Mouse (Mus musculus): Measurements from ENCODE around the gene Zg16. TPM values are rescaled to one million over a fixed set of nuclear protein-coding genes. Genes with fewer than 3 reads are reported as not detected.
A peak's percentile ranks its signal among the peaks of the same experiment; 100 is the strongest.

Zg16 gene
- total RNA-seq, 2 experiments from 2014 or later = 3.2 TPM; not detected in 1

- ATAC-seq (replicated peaks; ENCODE audit: low FRiP score, poor library complexity, severe bottlenecking) = 0 out of 2 replicates have a peak, but pooled peaks have one; percentile 16
These were observed 63.0 kb downstream of the Zg16 start for GRCm38 (mm10) chr7:127023896-127024690.

DNA sequence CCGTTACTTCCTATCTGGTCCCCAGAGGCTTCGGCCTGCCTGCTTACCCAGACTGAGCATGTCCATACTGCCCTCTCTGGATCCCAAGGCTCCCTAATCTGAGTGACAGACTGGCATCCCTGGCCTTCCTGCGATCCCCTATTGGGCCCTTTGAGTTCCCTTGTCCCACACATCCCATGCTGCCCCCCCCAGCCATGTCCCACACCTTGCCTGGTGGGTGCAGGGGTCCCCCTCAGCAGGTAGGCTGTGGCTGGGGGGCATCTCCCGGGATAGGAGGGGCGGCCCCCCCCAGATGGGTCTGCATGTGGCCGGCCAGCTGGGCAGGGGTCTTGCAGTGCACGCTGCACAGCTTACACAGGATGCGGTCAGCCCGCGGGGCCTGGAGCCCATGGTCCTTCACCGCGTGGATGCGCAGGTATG is 63.8 kb downstream of the Zg16 start:
- ATAC-seq (replicated peaks; ENCODE audit: low FRiP score, poor library complexity, severe bottlenecking) = no peak

GRCm38 (mm10) chr7:127022528-127023271 is 64.4 kb downstream of the Zg16 start:
- ATAC-seq (replicated peaks; ENCODE audit: low FRiP score, poor library complexity, severe bottlenecking) = no peak

GRCm38 (mm10) chr7:127021563-127022527 is 65.3 kb downstream of the Zg16 start:
- ATAC-seq (replicated peaks; ENCODE audit: low FRiP score, poor library complexity, severe bottlenecking) = no peak

- no peak for ATAC-seq (replicated peaks; ENCODE audit: low FRiP score, poor library complexity, severe bottlenecking)
These were observed 66.1 kb downstream of the Zg16 start, which contains the start of the genes Gm42742 and Prrt2 for GRCm38 (mm10) chr7:127020901-127021562. TSS of gene Gm42742 (minus strand) at chr7:127021097. TSS of gene Prrt2 (minus strand) at chr7:127021211.

- ATAC-seq (replicated peaks; ENCODE audit: low FRiP score, poor library complexity, severe bottlenecking) = no peak
These were observed 66.6 kb downstream of the Zg16 start for GRCm38 (mm10) chr7:127020491-127020890.

- ATAC-seq (replicated peaks; ENCODE audit: low FRiP score, poor library complexity, severe bottlenecking) = no peak
These were observed 67.1 kb downstream of the Zg16 start for GRCm38 (mm10) chr7:127020031-127020430.

GRCm38 (mm10) chr7:127019306-127019960 is 67.7 kb downstream of the Zg16 start:
- no peak for ATAC-seq (replicated peaks; ENCODE audit: low FRiP score, poor library complexity, severe bottlenecking)

DNA sequence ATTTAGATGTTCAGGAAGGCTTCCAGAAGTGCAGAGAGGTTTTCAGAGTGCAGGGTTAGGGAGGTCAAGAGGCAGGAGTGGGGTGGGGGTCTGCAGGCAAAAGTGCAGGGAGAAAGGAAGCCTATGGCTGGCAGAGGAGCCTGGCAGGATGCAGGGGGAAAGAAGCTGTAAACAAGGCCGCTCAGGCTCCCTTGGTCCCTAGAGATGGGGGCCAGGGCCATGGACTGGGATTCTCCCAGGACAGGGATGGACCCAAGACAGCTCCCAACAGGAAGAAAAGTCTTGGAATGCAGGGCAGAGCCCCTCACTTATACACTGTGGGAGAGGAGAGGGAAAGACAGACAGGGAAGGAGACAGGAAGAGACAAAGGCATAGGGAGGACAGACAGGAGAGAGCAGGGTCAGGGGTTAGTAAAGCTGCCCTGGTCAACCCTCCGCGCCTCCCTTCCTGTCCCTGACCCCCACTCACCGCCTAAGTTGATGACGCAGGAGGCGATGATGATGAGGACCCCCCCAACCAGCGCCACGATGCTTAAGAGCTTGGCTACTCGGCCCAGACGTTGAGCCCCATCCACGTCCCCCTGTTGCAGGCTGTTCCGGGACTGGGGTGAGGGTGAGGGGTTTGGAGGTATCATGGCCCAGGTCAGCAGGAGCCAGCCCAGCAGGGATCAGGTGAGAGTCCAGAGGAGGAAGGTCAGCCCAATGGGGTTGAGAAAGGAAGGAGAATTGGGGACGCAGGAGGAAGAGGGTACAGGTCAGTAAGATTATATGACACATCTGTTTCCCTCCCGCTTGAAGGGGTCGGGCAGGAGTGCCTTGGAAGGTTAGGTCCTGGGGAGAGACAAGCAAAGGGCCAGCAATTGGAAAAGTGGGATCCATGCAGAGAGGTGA is 68.5 kb downstream of the Zg16 start:
- no peak for ATAC-seq (replicated peaks; ENCODE audit: low FRiP score, poor library complexity, severe bottlenecking)

- ATAC-seq (replicated peaks; ENCODE audit: low FRiP score, poor library complexity, severe bottlenecking) = no peak
These were observed 69.2 kb downstream of the Zg16 start for GRCm38 (mm10) chr7:127017950-127018345.

DNA sequence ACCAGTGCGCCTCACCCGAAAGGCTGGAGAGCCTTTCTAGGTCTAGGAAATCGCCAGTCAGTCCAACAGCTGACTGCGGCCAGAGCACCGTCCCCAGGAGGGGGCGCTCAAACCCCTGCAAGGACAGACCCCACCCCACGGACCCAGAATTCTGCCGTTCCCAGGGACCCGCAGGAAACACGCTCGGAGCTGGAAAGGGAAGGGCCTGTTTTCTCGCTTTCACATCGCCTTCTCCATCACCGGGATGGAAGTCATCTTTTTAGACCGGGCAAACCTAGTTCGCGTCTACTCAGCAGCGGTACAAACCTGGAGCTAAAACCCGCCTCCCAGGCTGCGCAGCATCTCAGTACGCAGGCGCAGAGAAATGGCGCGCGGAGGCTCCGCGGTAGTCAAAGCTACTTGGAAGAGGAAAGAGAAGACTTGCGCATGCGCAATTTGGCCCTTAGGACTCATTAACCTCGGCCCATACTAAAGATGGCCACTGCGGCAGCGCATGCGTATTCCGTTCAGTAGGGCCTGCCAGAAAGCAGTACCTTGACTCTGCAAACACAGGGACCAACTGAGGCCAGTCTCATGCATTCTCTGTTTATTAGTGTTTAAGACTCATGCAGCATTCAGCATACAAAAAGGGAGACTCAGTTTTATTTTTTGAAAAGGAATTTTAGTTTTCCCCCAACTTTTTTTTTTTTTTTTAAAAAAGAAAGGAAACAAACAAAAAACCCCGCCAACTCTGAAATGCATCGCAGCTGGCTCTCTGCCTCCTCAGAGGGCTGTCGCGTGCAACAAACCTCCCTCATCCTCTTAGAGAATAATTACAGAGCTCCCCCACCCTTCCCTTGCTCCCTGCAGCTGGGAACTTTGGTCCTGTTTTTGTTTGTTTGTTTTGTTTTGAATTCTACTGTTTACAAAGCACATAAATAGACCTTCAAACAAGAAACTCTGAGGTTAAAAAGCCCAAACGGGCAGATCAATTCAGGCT is 69.9 kb downstream of the Zg16 start, which contains the start of gene Pagr1a:
Gene Pagr1a, minus strand, starts transcription at position 382 of the 979 bp plus-strand sequence.
- peak; percentile 70 for ATAC-seq (replicated peaks; ENCODE audit: low FRiP score, poor library complexity, severe bottlenecking)

- peak; percentile 66 for ATAC-seq (replicated peaks; ENCODE audit: low FRiP score, poor library complexity, severe bottlenecking)
These were observed 70.6 kb downstream of the Zg16 start for GRCm38 (mm10) chr7:127016486-127016938.

DNA sequence TGATC is 70.8 kb downstream of the Zg16 start, which contains the start of gene Pagr1b:
Gene Pagr1b, minus strand, starts transcription at position 4 of the 5 bp plus-strand sequence.
- ATAC-seq (replicated peaks; ENCODE audit: low FRiP score, poor library complexity, severe bottlenecking) = no peak

GRCm38 (mm10) chr7:127016081-127016480 is 71.0 kb downstream of the Zg16 start:
- peak; percentile 30 for ATAC-seq (replicated peaks; ENCODE audit: low FRiP score, poor library complexity, severe bottlenecking)

GRCm38 (mm10) chr7:127014993-127015392 is 72.1 kb downstream of the Zg16 start:
- no peak for ATAC-seq (replicated peaks; ENCODE audit: low FRiP score, poor library complexity, severe bottlenecking)

DNA sequence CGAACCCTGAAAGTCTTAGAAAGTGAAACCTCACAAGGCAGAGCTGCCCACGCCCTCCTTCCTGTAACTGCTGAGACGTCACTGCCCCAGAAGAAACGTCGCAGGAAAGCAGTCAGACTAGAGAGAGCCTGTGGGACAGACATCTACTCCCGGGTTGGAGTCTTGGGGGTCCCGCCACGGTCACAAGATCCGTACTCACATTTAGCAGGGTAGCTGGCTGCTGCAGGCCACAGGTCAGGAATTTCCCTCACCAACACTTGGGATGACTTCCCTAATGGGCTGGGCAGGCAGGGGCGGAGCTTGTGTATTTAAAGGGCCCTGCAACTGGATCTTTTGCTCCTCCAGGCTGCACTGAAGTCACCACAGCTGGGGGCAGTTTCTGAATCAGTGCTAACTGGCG is 72.8 kb downstream of the Zg16 start, which contains the start of gene Mvp:
Gene Mvp, minus strand, starts transcription at position 302 of the 400 bp plus-strand sequence.
- ATAC-seq (replicated peaks; ENCODE audit: low FRiP score, poor library complexity, severe bottlenecking) = 0 out of 2 replicates have a peak, but pooled peaks have one; percentile 23

DNA sequence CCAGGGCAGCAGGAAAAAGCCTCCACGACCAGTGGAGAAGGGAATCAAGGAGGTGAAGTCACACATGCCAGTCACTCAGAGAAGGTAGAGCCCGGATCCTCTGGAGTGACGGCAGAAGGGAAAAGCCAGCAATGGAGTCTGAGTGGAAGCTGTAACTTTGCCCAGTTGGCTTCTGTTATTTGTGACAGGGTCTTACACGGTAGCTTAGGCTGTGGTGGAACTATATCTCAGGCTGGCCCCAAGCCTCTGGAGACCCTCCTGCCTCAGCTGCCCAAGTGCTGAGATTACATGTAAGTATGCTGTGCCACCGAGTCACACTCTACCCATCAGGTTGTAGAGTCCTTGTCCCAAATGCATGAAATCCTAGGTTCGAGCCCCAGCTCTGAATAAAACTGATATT is 73.7 kb downstream of the Zg16 start:
- ATAC-seq (replicated peaks; ENCODE audit: low FRiP score, poor library complexity, severe bottlenecking) = no peak
